Mouse (Mus musculus): ENCODE measurements at regions not wholly inside any gene's neighbourhood (a gene's known extent, or its start where the extent isn't known, plus 50 kb on each side); places are given as distances from the start of the nearest gene placed in this dataset.

- H3K9me3 ChIP-seq (replicated peaks): no peaks in the 10 kb centered on the region
- H3K27me3 ChIP-seq: no peaks in the 10 kb centered on the region
- 20% methylated on average over 2 of the region's 2 CpGs for WGBS
- H3K4me1 ChIP-seq: 0 out of 2 replicates have a peak, but pooled peaks cover 8% of the 10 kb centered on the region
- no peak overlapping the region for H3K9ac ChIP-seq
- H3K36me3 ChIP-seq (ENCODE audit: poor library complexity, severe bottlenecking): no peaks in the 10 kb centered on the region
- H3K4me3 ChIP-seq: no peak overlapping the region
- peak; percentile 94 for ATAC-seq
- H3K4me2 ChIP-seq: no peak overlapping the region
- no peak overlapping the region for H3K27ac ChIP-seq
These were observed 368.7 kb downstream of the Tmem135 start for GRCm38 (mm10) chr7:89035138-89035996.

GRCm38 (mm10) chr7:89023230-89024030, 380.6 kb downstream of the Tmem135 start:
- no peak overlapping the region for H3K4me3 ChIP-seq
- ATAC-seq: no peak
- H3K9me3 ChIP-seq (replicated peaks): no peaks in the 10 kb centered on the region
- WGBS: 88% methylated on average over 3 of the region's 3 CpGs
- no peaks in the 10 kb centered on the region for H3K36me3 ChIP-seq (ENCODE audit: poor library complexity, severe bottlenecking)
- H3K4me1 ChIP-seq: no peaks in the 10 kb centered on the region
- no peak overlapping the region for H3K9ac ChIP-seq
- no peak overlapping the region for H3K27ac ChIP-seq
- H3K27me3 ChIP-seq: no peaks in the 10 kb centered on the region
- H3K4me2 ChIP-seq: no peak overlapping the region

GRCm38 (mm10) chr7:88998815-88999392, 405.1 kb downstream of the Tmem135 start:
- ATAC-seq: peak; percentile 30; the same call in 1 of the 2 replicates
- H3K27me3 ChIP-seq: no peaks in the 10 kb centered on the region
- no peaks in the 10 kb centered on the region for H3K4me1 ChIP-seq
- H3K9ac ChIP-seq: no peak overlapping the region
- H3K9me3 ChIP-seq (replicated peaks): no peaks in the 10 kb centered on the region
- H3K27ac ChIP-seq: no peak overlapping the region
- 92% methylated on average over 4 of the region's 4 CpGs for WGBS
- H3K36me3 ChIP-seq (ENCODE audit: poor library complexity, severe bottlenecking): no peaks in the 10 kb centered on the region
- no peak overlapping the region for H3K4me3 ChIP-seq
- H3K4me2 ChIP-seq: no peak overlapping the region

- H3K4me2 ChIP-seq: no peak overlapping the region
- no peaks in the 10 kb centered on the region for H3K9me3 ChIP-seq (replicated peaks)
- no peak for ATAC-seq
- H3K27me3 ChIP-seq: no peaks in the 10 kb centered on the region
- no peaks in the 10 kb centered on the region for H3K4me1 ChIP-seq
- H3K4me3 ChIP-seq: no peak overlapping the region
- no peak overlapping the region for H3K9ac ChIP-seq
- H3K36me3 ChIP-seq (ENCODE audit: poor library complexity, severe bottlenecking): no peaks in the 10 kb centered on the region
- WGBS: 83% methylated on average over 3 of the region's 3 CpGs
- H3K27ac ChIP-seq: no peak overlapping the region
These were observed 406.1 kb downstream of the Tmem135 start for GRCm38 (mm10) chr7:88997815-88998477.

GRCm38 (mm10) chr7:88974436-88974835, 429.6 kb downstream of the Tmem135 start:
- Histone ChIP-seq H3K9ac (no peak overlapping the region), H3K36me3 (ENCODE audit: poor library complexity, severe bottlenecking) (no peaks in the 10 kb centered on the region), H3K4me2 (no peak overlapping the region), H3K4me1 (no peaks in the 10 kb centered on the region), H3K27ac (no peak overlapping the region), H3K27me3 (no peaks in the 10 kb centered on the region), H3K4me3 (no peak overlapping the region), H3K9me3 (replicated peaks) (no peaks in the 10 kb centered on the region)
- 85% methylated on average over 4 of the region's 4 CpGs for WGBS
- ATAC-seq: no peak

GRCm38 (mm10) chr7:88960841-88961240, 443.2 kb downstream of the Tmem135 start:
- no peak overlapping the region for H3K4me3 ChIP-seq
- H3K4me2 ChIP-seq: no peak overlapping the region
- no peaks in the 10 kb centered on the region for H3K27me3 ChIP-seq
- no peak for ATAC-seq
- no peaks in the 10 kb centered on the region for H3K36me3 ChIP-seq (ENCODE audit: poor library complexity, severe bottlenecking)
- H3K9ac ChIP-seq: no peak overlapping the region
- no peak overlapping the region for H3K27ac ChIP-seq
- no peaks in the 10 kb centered on the region for H3K9me3 ChIP-seq (replicated peaks)
- H3K4me1 ChIP-seq: peaks cover 7% of the 10 kb centered on the region; the same call in 1 of the 2 replicates

- Histone ChIP-seq H3K9me3 (replicated peaks) (no peaks in the 10 kb centered on the region), H3K4me2 (no peak overlapping the region), H3K4me1 (peaks cover 7% of the 10 kb centered on the region; the same call in 1 of the 2 replicates), H3K27me3 (no peaks in the 10 kb centered on the region), H3K9ac (no peak overlapping the region), H3K27ac (no peak overlapping the region), H3K36me3 (ENCODE audit: poor library complexity, severe bottlenecking) (no peaks in the 10 kb centered on the region), H3K4me3 (no peak overlapping the region)
- ATAC-seq: no peak
- WGBS: 76% methylated on average over 4 of the region's 4 CpGs
These were observed 443.8 kb downstream of the Tmem135 start for GRCm38 (mm10) chr7:88960190-88960589.

GRCm38 (mm10) chr7:88959332-88960124, 444.5 kb downstream of the Tmem135 start:
- Histone ChIP-seq H3K9me3 (replicated peaks) (no peaks in the 10 kb centered on the region), H3K9ac (no peak overlapping the region), H3K4me1 (peaks cover 7% of the 10 kb centered on the region; the same call in 1 of the 2 replicates), H3K4me3 (no peak overlapping the region), H3K4me2 (no peak overlapping the region), H3K36me3 (ENCODE audit: poor library complexity, severe bottlenecking) (no peaks in the 10 kb centered on the region), H3K27ac (no peak overlapping the region), H3K27me3 (no peaks in the 10 kb centered on the region)
- 67% methylated on average over 6 of the region's 6 CpGs for WGBS
- ATAC-seq: no peak

GRCm38 (mm10) chr7:88954978-88955377, 449.0 kb downstream of the Tmem135 start:
- H3K27ac ChIP-seq: no peak overlapping the region
- H3K9ac ChIP-seq: no peak overlapping the region
- H3K4me2 ChIP-seq: no peak overlapping the region
- H3K4me3 ChIP-seq: no peak overlapping the region
- 71% methylated on average over 3 of the region's 3 CpGs for WGBS
- no peak for ATAC-seq
- H3K4me1 ChIP-seq: peaks cover 4% of the 10 kb centered on the region; the same call in 1 of the 2 replicates
- no peaks in the 10 kb centered on the region for H3K9me3 ChIP-seq (replicated peaks)
- no peaks in the 10 kb centered on the region for H3K36me3 ChIP-seq (ENCODE audit: poor library complexity, severe bottlenecking)
- H3K27me3 ChIP-seq: no peaks in the 10 kb centered on the region

- no peaks in the 10 kb centered on the region for H3K4me1 ChIP-seq
- H3K4me3 ChIP-seq: no peak overlapping the region
- no peak for ATAC-seq
- no peak overlapping the region for H3K27ac ChIP-seq
- H3K4me2 ChIP-seq: no peak overlapping the region
- no peak overlapping the region for H3K9ac ChIP-seq
- no peaks in the 10 kb centered on the region for H3K36me3 ChIP-seq (ENCODE audit: poor library complexity, severe bottlenecking)
- H3K9me3 ChIP-seq (replicated peaks): no peaks in the 10 kb centered on the region
- H3K27me3 ChIP-seq: no peaks in the 10 kb centered on the region
These were observed 458.7 kb downstream of the Tmem135 start for GRCm38 (mm10) chr7:88945338-88945737.

- H3K36me3 ChIP-seq (ENCODE audit: poor library complexity, severe bottlenecking): no peaks in the 10 kb centered on the region
- 63% methylated on average over 2 of the region's 2 CpGs for WGBS
- H3K4me2 ChIP-seq: no peak overlapping the region
- no peak overlapping the region for H3K9ac ChIP-seq
- H3K27ac ChIP-seq: no peak overlapping the region
- no peak for ATAC-seq
- H3K4me3 ChIP-seq: no peak overlapping the region
- H3K27me3 ChIP-seq: no peaks in the 10 kb centered on the region
- no peaks in the 10 kb centered on the region for H3K9me3 ChIP-seq (replicated peaks)
- no peaks in the 10 kb centered on the region for H3K4me1 ChIP-seq
These were observed 459.1 kb downstream of the Tmem135 start for GRCm38 (mm10) chr7:88944936-88945335.
